ENCODE assay signal across 9 mouse cellular contexts in genomic region chr13:114011019-114011418, GRCm38 (mm10).
DNase-seq lines count a peak whose midpoint lies in the region; ATAC-seq and TF ChIP-seq lines count a peak whose summit lies in the region.
"Had no signal": no experiment of that assay in that cellular context is flagged by ENCODE, and none has a peak within 500 bp of the region (broad histone marks: within the 10 kb centered on the region; RNA-seq: fewer than 3 reads in every experiment).

No protein-coding gene starts in this region.

- no peak overlapping the region for H3K4me2 ChIP-seq in hindbrain, embryonic 11.5 days (replicated peaks; ENCODE audit: low read depth, low read length)

- no peak overlapping the region for H3K27ac ChIP-seq in hindbrain, embryonic 11.5 days (ENCODE audit: low read depth, low read length)
- H3K27ac ChIP-seq in thymus, adult 2 months (ENCODE audit: control insufficient read depth, insufficient read depth, low read length): no peak overlapping the region

- no peak for TF ChIP-seq CTCF in thymus, adult 2 months (IDR thresholded peaks at IDR 0.05; ENCODE audit: borderline replicate concordance, control insufficient read depth, extremely low read depth, insufficient read depth, low read length, poor library complexity)

- DNase-seq in embryo, embryonic 11 days: peak; percentile 63
- DNase-seq in fibroblast of lung, adult 2 months (ENCODE audit: low read depth): peak; percentile 95
- peak; percentile 43 for DNase-seq in hindbrain, embryonic 11.5 days (ENCODE audit: low spot score)
- DNase-seq in neural tube, embryonic 10.5 days (ENCODE audit: extremely low spot score, low spot score): peak; percentile 24
- DNase-seq in natural killer cell, adult 2 months (ENCODE audit: low spot score in 2 of 2): no peak
- DNase-seq in thymus, adult 2 months: no peak
- DNase-seq in thymus, postnatal 25 days: no peak
- DNase-seq: gastrocnemius, postnatal 36 days; liver, postnatal 0 days had no signal

- H3K36me3 ChIP-seq in hindbrain, embryonic 11.5 days (ENCODE audit: control insufficient read depth, insufficient read depth, low read length): no peaks in the 10 kb centered on the region
- H3K36me3 ChIP-seq in thymus, adult 2 months (ENCODE audit: control insufficient read depth, insufficient read depth, low read length): no peaks in the 10 kb centered on the region

- H3K4me3 ChIP-seq in hindbrain, embryonic 11.5 days (ENCODE audit: low read depth, low read length): no peak overlapping the region
- H3K4me3 ChIP-seq in thymus, adult 2 months (ENCODE audit: control insufficient read depth, insufficient read depth, low read length): no peak overlapping the region

- peak; percentile 54 for ATAC-seq in hindbrain, embryonic 11.5 days (ENCODE audit: low FRiP score)
- ATAC-seq: liver, postnatal 0 days had no signal

- 56% methylated on average over 12 of the region's 12 CpGs for WGBS in hindbrain, embryonic 11.5 days
- WGBS in thymus, adult 2 months: 94% methylated on average over 12 of the region's 12 CpGs

- H3K9me3 ChIP-seq in hindbrain, embryonic 11.5 days (ENCODE audit: control insufficient read depth, low read length): no peaks in the 10 kb centered on the region

- TF ChIP-seq POLR2A in thymus, adult 2 months (IDR thresholded peaks at IDR 0.05; ENCODE audit: control insufficient read depth, extremely low read depth, insufficient read depth, low read length, poor library complexity): no peak

- no peak overlapping the region for H3K9ac ChIP-seq in hindbrain, embryonic 11.5 days (ENCODE audit: low read depth, low read length)
- H3K9ac ChIP-seq: liver, postnatal 0 days had no signal

- no peaks in the 10 kb centered on the region for H3K4me1 ChIP-seq in hindbrain, embryonic 11.5 days (replicated peaks; ENCODE audit: control insufficient read depth, insufficient read depth, low read length)
- no peaks in the 10 kb centered on the region for H3K4me1 ChIP-seq in thymus, adult 2 months (replicated peaks; ENCODE audit: control insufficient read depth, insufficient read depth, low read length)

- H3K27me3 ChIP-seq in hindbrain, embryonic 11.5 days (ENCODE audit: control insufficient read depth, insufficient read depth, low read length): no peaks in the 10 kb centered on the region
- no peaks in the 10 kb centered on the region for H3K27me3 ChIP-seq in thymus, adult 2 months (ENCODE audit: control insufficient read depth, insufficient read depth, low read length)

Comparison
In these comparisons a context has a peak if more than half of its experiments do, and no peak if none do; other contexts are left out.
1. DNase-seq: peak in embryo, embryonic 11 days (single experiment), fibroblast of lung, adult 2 months (single experiment), hindbrain, embryonic 11.5 days (single experiment) and neural tube, embryonic 10.5 days (single experiment); none in natural killer cell, adult 2 months (0 of 2), thymus, adult 2 months (single experiment) and thymus, postnatal 25 days (single experiment).